Mouse (Mus musculus): ENCODE results near the gene Sec22c.

Sec22c gene

GRCm38 (mm10) chr9:121704646-121705625 lies at the start of gene Sec22c:
Sec22c (minus strand) TSS chr9:121705490.
- peak; percentile 91 for DNase-seq (ENCODE audit: low spot score)

GRCm38 (mm10) chr9:121754624-121755023 lies 49.3 kb upstream of the Sec22c start:
- DNase-seq (ENCODE audit: low spot score) = no peak

- no peak for DNase-seq (ENCODE audit: low spot score)
These were observed 47.5 kb upstream of the Sec22c start for GRCm38 (mm10) chr9:121752774-121753173.

- no peak for DNase-seq (ENCODE audit: low spot score)
These were observed 38.8 kb upstream of the Sec22c start for GRCm38 (mm10) chr9:121744051-121744450.

- no peak for DNase-seq (ENCODE audit: low spot score)
These were observed 35.9 kb upstream of the Sec22c start for GRCm38 (mm10) chr9:121741168-121741567.

GRCm38 (mm10) chr9:121740490-121740889 lies 35.2 kb upstream of the Sec22c start:
- no peak for DNase-seq (ENCODE audit: low spot score)

- DNase-seq (ENCODE audit: low spot score) = no peak
These were observed 14.3 kb upstream of the Sec22c start for GRCm38 (mm10) chr9:121719347-121720331.

GRCm38 (mm10) chr9:121718792-121719318 lies 13.6 kb upstream of the Sec22c start, which contains the start of gene Nktr:
Nktr (plus strand) TSS chr9:121719169.
- DNase-seq (ENCODE audit: low spot score) = peak; percentile 99

- no peak for DNase-seq (ENCODE audit: low spot score)
These were observed 12.9 kb upstream of the Sec22c start for GRCm38 (mm10) chr9:121718070-121718705.

- no peak for DNase-seq (ENCODE audit: low spot score)
These were observed 11.8 kb upstream of the Sec22c start for GRCm38 (mm10) chr9:121717048-121717447.

GRCm38 (mm10) chr9:121710584-121710975 lies 5.3 kb upstream of the Sec22c start:
- no peak for DNase-seq (ENCODE audit: low spot score)

GRCm38 (mm10) chr9:121709898-121710583 lies 4.8 kb upstream of the Sec22c start, which contains the start of gene Ss18l2:
Ss18l2 (plus strand) TSS chr9:121710329.
- DNase-seq (ENCODE audit: low spot score) = peak; percentile 98

- DNase-seq (ENCODE audit: low spot score) = no peak
These were observed 3.5 kb upstream of the Sec22c start for GRCm38 (mm10) chr9:121708506-121709486.

- no peak for DNase-seq (ENCODE audit: low spot score)
These were observed 2.5 kb upstream of the Sec22c start for GRCm38 (mm10) chr9:121707801-121708200.

GRCm38 (mm10) chr9:121706029-121706675 lies 862 bp upstream of the Sec22c start:
- DNase-seq (ENCODE audit: low spot score) = no peak

- DNase-seq (ENCODE audit: low spot score) = no peak
These were observed 1.0 kb downstream of the Sec22c start for GRCm38 (mm10) chr9:121704261-121704645.

- DNase-seq (ENCODE audit: low spot score) = no peak
These were observed 7.9 kb downstream of the Sec22c start for GRCm38 (mm10) chr9:121697150-121698049.

- no peak for DNase-seq (ENCODE audit: low spot score)
These were observed 8.7 kb downstream of the Sec22c start for GRCm38 (mm10) chr9:121696626-121697025.
